Mouse (Mus musculus): ENCODE results near the gene Fbxl22.

Fbxl22 gene

GRCm38 (mm10) chr9:66514256-66514770 is at the start of gene Fbxl22:
Gene Fbxl22 (minus strand): TSS chr9:66514593.
- CTCF ChIA-PET = interaction anchor here (0.5 to 3.0 kb wide), 50 partner anchors 9 to 934 kb away, joined by 3 to 15 read pairs (median 4); partner anchors contain the start of genes Aph1b (in 1 of the 4), Csnk1g1 (in 1 of the 4), Dapk2 (in 1 of the 4) and Lactb (in 1 of the 4)
- POLR2A ChIA-PET = interaction anchor here (0.6 to 2.8 kb wide), 31 partner anchors 7 to 739 kb away, joined by 3 to 19 read pairs (median 4); partner anchors contain the start of genes Aph1b (in 2 of the 4), Aph1c (in 1 of the 4), Herc1 (in 1 of the 4) and Rab8b (in 1 of the 4)

GRCm38 (mm10) chr9:66562215-66562614 is 47.8 kb upstream of the Fbxl22 start:
- POLR2A ChIA-PET = interaction anchor here in 1 of 4 experiments (1.2 kb wide), 1 partner anchor 49 kb away, joined by 4 read pairs; no protein-coding TSS in a partner anchor

GRCm38 (mm10) chr9:66561496-66561895 is 47.1 kb upstream of the Fbxl22 start:
- ChIA-PET POLR2A (interaction anchor here in 1 of 4 experiments (0.6 kb wide), 1 partner anchor 252 kb away, joined by 3 read pairs; no protein-coding TSS in a partner anchor), CTCF (no interaction called here)

More at GRCm38 (mm10) chr9:66562215-66562614, 47.8 kb upstream of the Fbxl22 start:
- CTCF ChIA-PET = no interaction called here

GRCm38 (mm10) chr9:66560728-66561127 is 46.3 kb upstream of the Fbxl22 start:
- ChIA-PET CTCF (no interaction called here), POLR2A (interaction anchor here in 1 of 4 experiments (0.6 kb wide), 1 partner anchor 253 kb away, joined by 3 read pairs; no protein-coding TSS in a partner anchor)

GRCm38 (mm10) chr9:66560295-66560694 is 45.9 kb upstream of the Fbxl22 start:
- POLR2A ChIA-PET = no interaction called here

GRCm38 (mm10) chr9:66558971-66559370 is 44.6 kb upstream of the Fbxl22 start:
- CTCF ChIA-PET = no interaction called here
- POLR2A ChIA-PET = interaction anchor here in 1 of 4 experiments (0.6 kb wide), 1 partner anchor 189 kb away, joined by 3 read pairs; no protein-coding TSS in a partner anchor

More at GRCm38 (mm10) chr9:66560295-66560694, 45.9 kb upstream of the Fbxl22 start:
- CTCF ChIA-PET = interaction anchor here in 1 of 4 experiments (0.6 kb wide), 1 partner anchor 58 kb away, joined by 7 read pairs; no protein-coding TSS in a partner anchor

GRCm38 (mm10) chr9:66542785-66543184 is 28.4 kb upstream of the Fbxl22 start:
- POLR2A ChIA-PET = interaction anchor here in 1 of 4 experiments (0.9 kb wide), 3 partner anchors 14 to 34 kb away, joined by 3 to 4 read pairs (median 3); partner anchors contain the start of gene Fbxl22
- CTCF ChIA-PET = no interaction called here

GRCm38 (mm10) chr9:66521595-66521994 is 7.2 kb upstream of the Fbxl22 start:
- POLR2A ChIA-PET = interaction anchor here in 3 of 4 experiments (0.5 to 2.4 kb wide), 3 partner anchors 8 to 398 kb away, joined by 5 to 13 read pairs (median 8); no protein-coding TSS in a partner anchor
- CTCF ChIA-PET = no interaction called here

GRCm38 (mm10) chr9:66520299-66520698 is 5.9 kb upstream of the Fbxl22 start:
- ChIA-PET CTCF (no interaction called here), POLR2A (interaction anchor here in 1 of 4 experiments (2.4 kb wide), 1 partner anchor 7 kb away, joined by 13 read pairs; no protein-coding TSS in a partner anchor)

- POLR2A ChIA-PET = interaction anchor here in 3 of 4 experiments (0.6 to 1.0 kb wide), 4 partner anchors 139 to 515 kb away, joined by 3 to 5 read pairs (median 3); partner anchors contain the start of gene Rps27l (in 1 of the 3)
- CTCF ChIA-PET = no interaction called here
These were observed 4.5 kb upstream of the Fbxl22 start for GRCm38 (mm10) chr9:66518901-66519300.

GRCm38 (mm10) chr9:66518251-66518650 is 3.9 kb upstream of the Fbxl22 start:
- CTCF ChIA-PET = interaction anchor here in 1 of 4 experiments (1.1 kb wide), 1 partner anchor 376 kb away, joined by 3 read pairs; no protein-coding TSS in a partner anchor
- POLR2A ChIA-PET = interaction anchor here (0.6 to 1.0 kb wide), 6 partner anchors 71 to 514 kb away, joined by 3 to 5 read pairs (median 3); partner anchors contain the start of gene Rps27l (in 1 of the 4)

- CTCF ChIA-PET = interaction anchor here in 1 of 4 experiments (1.1 kb wide), 1 partner anchor 375 kb away, joined by 3 read pairs; no protein-coding TSS in a partner anchor
These were observed 3.4 kb upstream of the Fbxl22 start for GRCm38 (mm10) chr9:66517746-66518145.

GRCm38 (mm10) chr9:66516296-66516940 is 2.0 kb upstream of the Fbxl22 start:
- ChIA-PET POLR2A (interaction anchor here in 1 of 4 experiments (0.6 kb wide), 1 partner anchor 555 kb away, joined by 4 read pairs; no protein-coding TSS in a partner anchor), CTCF (no interaction called here)

More at GRCm38 (mm10) chr9:66517746-66518145, 3.4 kb upstream of the Fbxl22 start:
- POLR2A ChIA-PET = interaction anchor here in 2 of 4 experiments (0.7 kb wide), 2 partner anchors 72 to 251 kb away, joined by 3 read pairs; no protein-coding TSS in a partner anchor

GRCm38 (mm10) chr9:66515680-66516210 is 1.4 kb upstream of the Fbxl22 start:
- ChIA-PET POLR2A (interaction anchor here in 2 of 4 experiments (0.7 to 2.0 kb wide), 3 partner anchors 8 to 165 kb away, joined by 3 to 5 read pairs (median 4); partner anchors contain the start of gene Herc1 (in 1 of the 2)), CTCF (interaction anchor here in 2 of 4 experiments (0.7 to 1.4 kb wide), 3 partner anchors 148 to 272 kb away, joined by 3 to 6 read pairs (median 3); no protein-coding TSS in a partner anchor)

GRCm38 (mm10) chr9:66515115-66515514 is 722 bp upstream of the Fbxl22 start:
- CTCF ChIA-PET = interaction anchor here in 3 of 4 experiments (0.5 to 3.0 kb wide), 15 partner anchors 9 to 601 kb away, joined by 3 to 15 read pairs (median 6); partner anchors contain the start of gene Aph1b (in 1 of the 3)

GRCm38 (mm10) chr9:66513661-66514255 is 635 bp downstream of the Fbxl22 start:
- CTCF ChIA-PET = interaction anchor here (0.5 to 3.0 kb wide), 43 partner anchors 10 to 934 kb away, joined by 3 to 15 read pairs (median 4); partner anchors contain the start of genes Aph1b (in 1 of the 4), Csnk1g1 (in 1 of the 4), Dapk2 (in 1 of the 4) and Lactb (in 1 of the 4)

More at GRCm38 (mm10) chr9:66515115-66515514, 722 bp upstream of the Fbxl22 start:
- POLR2A ChIA-PET = interaction anchor here in 3 of 4 experiments (0.9 to 2.0 kb wide), 13 partner anchors 9 to 405 kb away, joined by 3 to 11 read pairs (median 4); partner anchors contain the start of genes Herc1 (in 1 of the 3) and Rab8b (in 1 of the 3)

GRCm38 (mm10) chr9:66513150-66513549 is 1.2 kb downstream of the Fbxl22 start:
- ChIA-PET POLR2A (interaction anchor here in 3 of 4 experiments (0.8 to 2.8 kb wide), 20 partner anchors 8 to 531 kb away, joined by 3 to 19 read pairs (median 4); partner anchors contain the start of genes Aph1b (in 2 of the 3), Aph1c (in 1 of the 3), Lactb (in 1 of the 3) and Rps27l (in 1 of the 3)), CTCF (interaction anchor here in 3 of 4 experiments (0.6 to 3.0 kb wide), 19 partner anchors 11 to 914 kb away, joined by 3 to 15 read pairs (median 5); partner anchors contain the start of genes Aph1b (in 1 of the 3), Csnk1g1 (in 1 of the 3) and Trip4 (in 1 of the 3))

More at GRCm38 (mm10) chr9:66513661-66514255, 635 bp downstream of the Fbxl22 start:
- POLR2A ChIA-PET = interaction anchor here (0.6 to 2.8 kb wide), 28 partner anchors 8 to 739 kb away, joined by 3 to 19 read pairs (median 4); partner anchors contain the start of genes Aph1b (in 2 of the 4), Aph1c (in 1 of the 4), Herc1 (in 1 of the 4) and Lactb (in 1 of the 4)
